Mouse (Mus musculus): Measurements from ENCODE around the gene Tmbim1. TPM values are rescaled to one million over a fixed set of nuclear protein-coding genes. Genes with fewer than 3 reads are reported as not detected.

Gene Tmbim1
- polyA plus RNA-seq, 1 experiment from 2014 or later = 9.1 TPM

GRCm38 (mm10) chr1:74302835-74303234 is 2.6 kb downstream of the Tmbim1 start:
- WGBS = 83% methylated on average over 2 of the region's 2 CpGs
- ATAC-seq (ENCODE audit: low FRiP score) (no peak), DNase-seq (ENCODE audit: low spot score) (no peak)
- Histone ChIP-seq H3K9ac (ENCODE audit: low read depth, low read length) (no peak overlapping the region), H3K9me3 (ENCODE audit: control insufficient read depth, low read length) (no peaks in the 10 kb centered on the region), H3K27me3 (ENCODE audit: control insufficient read depth, insufficient read depth, low read length) (no peaks in the 10 kb centered on the region; the same call in 1 of the 2 replicates), H3K36me3 (ENCODE audit: control insufficient read depth, insufficient read depth, low read length) (no peaks in the 10 kb centered on the region), H3K4me1 (replicated peaks; ENCODE audit: control insufficient read depth, insufficient read depth, low read length) (no peaks in the 10 kb centered on the region), H3K4me3 (ENCODE audit: low read depth, low read length) (no peak overlapping the region), H3K4me2 (replicated peaks; ENCODE audit: low read depth, low read length) (no peak overlapping the region; the same call in 1 of the 2 replicates), H3K27ac (ENCODE audit: low read depth, low read length) (no peak overlapping the region)

DNA sequence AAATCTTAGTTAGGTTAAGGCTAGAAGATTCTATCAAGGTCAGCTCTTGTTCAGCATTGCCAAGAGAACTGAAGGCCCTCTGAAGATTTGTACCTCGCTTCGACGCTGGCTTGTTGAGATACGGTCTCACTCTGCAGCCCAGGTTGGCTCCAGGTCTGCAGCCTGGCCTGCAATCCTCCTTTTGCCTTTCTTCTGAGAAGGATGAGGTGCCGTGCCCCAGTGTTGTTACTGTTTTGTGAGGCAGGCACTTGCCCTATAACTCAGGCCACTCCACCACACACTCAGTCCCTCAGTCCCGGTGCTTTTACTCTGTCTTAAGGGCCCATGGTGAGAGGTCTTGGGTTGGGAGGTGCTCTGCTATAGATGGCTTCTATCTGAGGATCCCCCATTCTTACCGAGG is 3.2 kb downstream of the Tmbim1 start:
- no peak for ATAC-seq (ENCODE audit: low FRiP score)
- H3K36me3 ChIP-seq (ENCODE audit: control insufficient read depth, insufficient read depth, low read length) = no peaks in the 10 kb centered on the region
- H3K27ac ChIP-seq (ENCODE audit: low read depth, low read length) = no peak overlapping the region
- no peaks in the 10 kb centered on the region for H3K9me3 ChIP-seq (ENCODE audit: control insufficient read depth, low read length)
- no peak overlapping the region for H3K4me2 ChIP-seq (replicated peaks; ENCODE audit: low read depth, low read length)
- H3K27me3 ChIP-seq (ENCODE audit: control insufficient read depth, insufficient read depth, low read length) = no peaks in the 10 kb centered on the region; the same call in 1 of the 2 replicates
- no peak overlapping the region for H3K9ac ChIP-seq (ENCODE audit: low read depth, low read length)
- DNase-seq (ENCODE audit: low spot score) = no peak
- no peaks in the 10 kb centered on the region for H3K4me1 ChIP-seq (replicated peaks; ENCODE audit: control insufficient read depth, insufficient read depth, low read length)
- no peak overlapping the region for H3K4me3 ChIP-seq (ENCODE audit: low read depth, low read length)
- WGBS = 90% methylated on average over 7 of the region's 7 CpGs

GRCm38 (mm10) chr1:74300347-74301110 is 4.9 kb downstream of the Tmbim1 start:
- 85% methylated on average over 6 of the region's 6 CpGs for WGBS
- Histone ChIP-seq H3K4me1 (replicated peaks; ENCODE audit: control insufficient read depth, insufficient read depth, low read length) (no peaks in the 10 kb centered on the region), H3K27ac (ENCODE audit: low read depth, low read length) (no peak overlapping the region), H3K9me3 (ENCODE audit: control insufficient read depth, low read length) (no peaks in the 10 kb centered on the region), H3K4me2 (replicated peaks; ENCODE audit: low read depth, low read length) (no peak overlapping the region), H3K9ac (ENCODE audit: low read depth, low read length) (no peak overlapping the region), H3K4me3 (ENCODE audit: low read depth, low read length) (no peak overlapping the region), H3K27me3 (ENCODE audit: control insufficient read depth, insufficient read depth, low read length) (no peaks in the 10 kb centered on the region; the same call in 1 of the 2 replicates), H3K36me3 (ENCODE audit: control insufficient read depth, insufficient read depth, low read length) (no peaks in the 10 kb centered on the region)
- DNase-seq (ENCODE audit: low spot score) (no peak), ATAC-seq (ENCODE audit: low FRiP score) (no peak)

- no peaks in the 10 kb centered on the region for H3K27me3 ChIP-seq (ENCODE audit: control insufficient read depth, insufficient read depth, low read length)
- no peaks in the 10 kb centered on the region for H3K9me3 ChIP-seq (ENCODE audit: control insufficient read depth, low read length)
- H3K36me3 ChIP-seq (ENCODE audit: control insufficient read depth, insufficient read depth, low read length) = no peaks in the 10 kb centered on the region
- no peak for ATAC-seq (ENCODE audit: low FRiP score)
- H3K4me3 ChIP-seq (ENCODE audit: low read depth, low read length) = no peak overlapping the region
- H3K4me2 ChIP-seq (replicated peaks; ENCODE audit: low read depth, low read length) = no peak overlapping the region
- no peak overlapping the region for H3K27ac ChIP-seq (ENCODE audit: low read depth, low read length)
- 78% methylated on average over 5 of the region's 5 CpGs for WGBS
- no peak overlapping the region for H3K9ac ChIP-seq (ENCODE audit: low read depth, low read length)
- no peaks in the 10 kb centered on the region for H3K4me1 ChIP-seq (replicated peaks; ENCODE audit: control insufficient read depth, insufficient read depth, low read length)
- DNase-seq (ENCODE audit: low spot score) = no peak
These were observed 6.4 kb downstream of the Tmbim1 start for GRCm38 (mm10) chr1:74298996-74299395.

DNA sequence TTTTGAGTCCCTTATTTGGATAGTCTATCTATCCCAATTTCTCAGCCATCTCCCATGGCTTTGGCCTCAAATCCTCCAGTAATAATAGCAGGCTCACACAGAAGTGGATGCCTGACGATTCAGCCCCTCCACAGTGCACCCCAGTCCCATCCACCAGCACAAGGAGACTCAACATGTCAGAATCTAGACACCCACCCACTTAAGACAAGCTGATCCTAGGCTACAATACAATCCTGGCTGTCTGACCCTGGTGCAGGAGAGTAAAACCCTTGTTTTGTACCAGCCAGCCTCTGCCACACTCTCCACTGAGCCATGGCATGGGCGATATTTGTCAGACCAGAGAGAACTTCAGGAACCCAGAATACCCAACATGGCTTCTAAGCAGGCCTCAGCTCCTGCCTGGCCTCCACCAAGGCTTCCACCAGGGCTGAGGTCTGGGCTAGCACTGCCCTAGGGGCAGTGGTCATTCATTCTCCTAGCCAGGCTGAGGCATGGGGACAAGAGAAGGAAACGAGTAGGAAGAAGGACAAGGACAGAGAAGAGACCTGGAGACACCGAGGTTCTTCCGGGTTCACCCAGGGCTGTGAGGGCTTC is 7.2 kb downstream of the Tmbim1 start:
- no peak overlapping the region for H3K9ac ChIP-seq (ENCODE audit: low read depth, low read length)
- no peak overlapping the region for H3K4me3 ChIP-seq (ENCODE audit: low read depth, low read length)
- H3K27me3 ChIP-seq (ENCODE audit: control insufficient read depth, insufficient read depth, low read length) = no peaks in the 10 kb centered on the region
- WGBS = 91% methylated on average over 5 of the region's 5 CpGs
- no peak overlapping the region for H3K27ac ChIP-seq (ENCODE audit: low read depth, low read length)
- H3K36me3 ChIP-seq (ENCODE audit: control insufficient read depth, insufficient read depth, low read length) = no peaks in the 10 kb centered on the region
- ATAC-seq (ENCODE audit: low FRiP score) (no peak), DNase-seq (ENCODE audit: low spot score) (no peak)
- H3K9me3 ChIP-seq (ENCODE audit: control insufficient read depth, low read length) = no peaks in the 10 kb centered on the region
- H3K4me2 ChIP-seq (replicated peaks; ENCODE audit: low read depth, low read length) = no peak overlapping the region
- H3K4me1 ChIP-seq (replicated peaks; ENCODE audit: control insufficient read depth, insufficient read depth, low read length) = no peaks in the 10 kb centered on the region

DNA sequence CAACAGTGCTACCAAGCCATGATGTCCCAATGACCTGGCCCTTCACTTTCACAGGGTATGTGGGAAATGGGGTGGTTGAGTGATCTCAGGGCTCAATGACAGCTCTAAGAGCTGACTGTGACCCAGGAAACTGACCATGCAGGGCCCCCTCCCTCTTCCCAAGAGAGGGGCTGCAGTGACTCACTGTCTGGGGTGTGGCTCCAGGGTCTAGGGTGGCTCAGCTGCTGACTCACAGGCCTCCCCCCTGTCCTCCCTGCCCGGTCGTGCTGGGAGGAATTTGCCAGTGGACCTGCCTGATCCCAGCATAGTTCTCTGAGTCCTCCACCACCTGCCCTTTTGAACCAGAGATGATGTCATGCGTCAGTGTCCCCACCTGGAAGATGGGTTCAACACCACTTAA is 8.2 kb downstream of the Tmbim1 start:
- no peaks in the 10 kb centered on the region for H3K27me3 ChIP-seq (ENCODE audit: control insufficient read depth, insufficient read depth, low read length)
- H3K4me2 ChIP-seq (replicated peaks; ENCODE audit: low read depth, low read length) = no peak overlapping the region
- H3K27ac ChIP-seq (ENCODE audit: low read depth, low read length) = no peak overlapping the region
- 78% methylated on average over 3 of the region's 3 CpGs for WGBS
- no peak overlapping the region for H3K4me3 ChIP-seq (ENCODE audit: low read depth, low read length)
- DNase-seq (ENCODE audit: low spot score) = no peak
- no peak overlapping the region for H3K9ac ChIP-seq (ENCODE audit: low read depth, low read length)
- H3K9me3 ChIP-seq (ENCODE audit: control insufficient read depth, low read length) = no peaks in the 10 kb centered on the region
- no peaks in the 10 kb centered on the region for H3K36me3 ChIP-seq (ENCODE audit: control insufficient read depth, insufficient read depth, low read length)
- ATAC-seq (ENCODE audit: low FRiP score) = no peak
- no peaks in the 10 kb centered on the region for H3K4me1 ChIP-seq (replicated peaks; ENCODE audit: control insufficient read depth, insufficient read depth, low read length)

GRCm38 (mm10) chr1:74296477-74296876 is 8.9 kb downstream of the Tmbim1 start:
- Histone ChIP-seq H3K4me2 (replicated peaks; ENCODE audit: low read depth, low read length) (no peak overlapping the region), H3K27me3 (ENCODE audit: control insufficient read depth, insufficient read depth, low read length) (no peaks in the 10 kb centered on the region), H3K9me3 (ENCODE audit: control insufficient read depth, low read length) (no peaks in the 10 kb centered on the region), H3K9ac (ENCODE audit: low read depth, low read length) (no peak overlapping the region), H3K4me1 (replicated peaks; ENCODE audit: control insufficient read depth, insufficient read depth, low read length) (no peaks in the 10 kb centered on the region), H3K36me3 (ENCODE audit: control insufficient read depth, insufficient read depth, low read length) (no peaks in the 10 kb centered on the region), H3K27ac (ENCODE audit: low read depth, low read length) (peak overlapping the region; percentile 7; the same call in 1 of the 2 replicates), H3K4me3 (ENCODE audit: low read depth, low read length) (no peak overlapping the region)
- no peak for DNase-seq (ENCODE audit: low spot score)
- no peak for ATAC-seq (ENCODE audit: low FRiP score)
- 67% methylated on average over 6 of the region's 6 CpGs for WGBS

DNA sequence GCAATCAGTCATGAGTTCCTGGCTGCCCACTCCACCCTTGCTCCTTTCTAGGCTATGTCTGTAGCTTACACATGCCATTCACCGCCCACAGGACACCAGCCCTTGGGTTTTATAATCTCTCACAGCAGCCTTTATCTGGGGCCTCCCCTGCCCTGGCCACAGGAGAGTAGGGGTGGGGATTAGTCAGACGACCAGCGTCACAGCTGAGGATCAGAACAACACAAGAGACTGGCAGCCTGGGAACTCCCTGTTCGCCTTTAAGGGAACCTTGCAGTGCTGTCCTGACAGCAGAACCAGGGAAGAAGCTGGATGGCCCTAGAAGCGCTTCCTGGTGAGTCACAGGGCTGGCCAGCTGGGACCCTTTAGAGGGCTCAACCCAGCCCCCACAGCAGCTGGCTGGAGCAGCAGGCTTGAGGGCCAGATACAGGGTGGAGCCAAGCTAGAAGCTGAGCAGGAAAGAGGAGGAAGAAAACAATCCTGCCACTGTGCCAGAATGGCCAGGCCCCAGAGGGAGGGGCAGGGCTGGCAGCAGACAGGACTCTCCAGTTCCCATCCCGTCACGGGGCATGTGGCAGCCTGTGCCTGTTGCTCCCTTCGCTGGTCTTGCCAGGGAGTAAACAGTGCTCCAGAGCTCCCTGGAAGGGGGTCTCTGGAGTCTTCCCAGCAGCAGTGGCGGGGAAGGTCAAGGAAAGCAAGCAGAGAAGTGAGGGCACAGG is 9.8 kb downstream of the Tmbim1 start:
- WGBS = 25% methylated on average over 9 of the region's 9 CpGs

More for the DNA sequence above, 9.8 kb downstream of the Tmbim1 start:
- Histone ChIP-seq H3K4me2 (replicated peaks; ENCODE audit: low read depth, low read length) (no peak overlapping the region), H3K4me3 (ENCODE audit: low read depth, low read length) (no peak overlapping the region), H3K36me3 (ENCODE audit: control insufficient read depth, insufficient read depth, low read length) (no peaks in the 10 kb centered on the region), H3K27me3 (ENCODE audit: control insufficient read depth, insufficient read depth, low read length) (no peaks in the 10 kb centered on the region), H3K9ac (ENCODE audit: low read depth, low read length) (no peak overlapping the region), H3K27ac (ENCODE audit: low read depth, low read length) (peak overlapping the region; percentile 40; the same call in 1 of the 2 replicates), H3K4me1 (replicated peaks; ENCODE audit: control insufficient read depth, insufficient read depth, low read length) (no peaks in the 10 kb centered on the region), H3K9me3 (ENCODE audit: control insufficient read depth, low read length) (no peaks in the 10 kb centered on the region)
- DNase-seq (ENCODE audit: low spot score) (peak; percentile 37), ATAC-seq (ENCODE audit: low FRiP score) (peak; percentile 72)
